In genomic region chr11:96789990-96790389, GRCm38 (mm10) we compare ENCODE assay signal across 8 mouse cellular contexts. TPM values are rescaled to one million over a fixed set of nuclear protein-coding genes. Genes with fewer than 3 reads are reported as not detected.
A peak's percentile ranks its signal among the peaks of the same experiment; 100 is the strongest.
DNase-seq lines count a peak whose midpoint lies in the region; ATAC-seq and TF ChIP-seq lines count a peak whose summit lies in the region.

No protein-coding gene starts in this region.

- no peak for TF ChIP-seq CTCF in G1E (IDR thresholded peaks at IDR 0.05; ENCODE audit: low read depth, low read length)

- H3K36me3 ChIP-seq in heart, embryonic 11.5 days (ENCODE audit: control insufficient read depth, insufficient read depth, low read length): no peaks in the 10 kb centered on the region
- H3K36me3 ChIP-seq in G1E (replicated peaks): peaks cover 19% of the 10 kb centered on the region
- no peaks in the 10 kb centered on the region for H3K36me3 ChIP-seq in forebrain, embryonic 16.5 days (ENCODE audit: control insufficient read depth, insufficient read depth)

- WGBS in heart, embryonic 11.5 days (ENCODE audit: insufficient replicate concordance): 7% methylated on average over 5 of the region's 5 CpGs
- 6% methylated on average over 5 of the region's 5 CpGs for WGBS in forebrain, embryonic 16.5 days

- H3K4me3 ChIP-seq in heart, embryonic 11.5 days (ENCODE audit: low read depth, low read length): peak overlapping the region; percentile 89
- H3K4me3 ChIP-seq in G1E (ENCODE audit: low read depth, low read length): peak overlapping the region; percentile 90
- peak overlapping the region; percentile 96 for H3K4me3 ChIP-seq in forebrain, embryonic 16.5 days (replicated peaks; ENCODE audit: low read length)

- DNase-seq in heart, adult 18-20 months: no peak
- DNase-seq in G1E (ENCODE audit: low spot score): peak; percentile 16
- DNase-seq in layer of hippocampus, adult 18-20 months (ENCODE audit: low spot score in 2 of 2): no peak
- no peak for DNase-seq in thymus, postnatal 10 days (ENCODE audit: low spot score in 2 of 2)
- DNase-seq in frontal cortex, postnatal 14 days (ENCODE audit: low spot score in 2 of 2): no peak

- H3K27me3 ChIP-seq in heart, embryonic 11.5 days (ENCODE audit: control insufficient read depth, insufficient read depth, low read length): no peaks in the 10 kb centered on the region
- H3K27me3 ChIP-seq in G1E (ENCODE audit: insufficient read depth, low read length): no peaks in the 10 kb centered on the region
- no peaks in the 10 kb centered on the region for H3K27me3 ChIP-seq in forebrain, embryonic 16.5 days (replicated peaks; ENCODE audit: control insufficient read depth, insufficient read depth, low read length)

- no peak for ATAC-seq in heart, embryonic 11.5 days (replicated peaks; ENCODE audit: insufficient number of reproducible peaks, low FRiP score, low TSS enrichment)
- no peak for ATAC-seq in G1E (ENCODE audit: extremely low read depth, insufficient number of reproducible peaks, low FRiP score, poor library complexity, severe bottlenecking)
- ATAC-seq in forebrain, embryonic 16.5 days: no peak
- ATAC-seq in megakaryocyte progenitor cell, adult 5-6 weeks (replicated peaks; ENCODE audit: poor library complexity): peak; percentile 44; the same call in 1 of the 2 replicates

- peak overlapping the region; percentile 97; the same call in 1 of the 2 replicates for H3K27ac ChIP-seq in heart, embryonic 11.5 days (ENCODE audit: low read depth, low read length)
- no peak overlapping the region for H3K27ac ChIP-seq in forebrain, embryonic 16.5 days (ENCODE audit: low read length)

- peak overlapping the region; percentile 97 for H3K9ac ChIP-seq in heart, embryonic 11.5 days (ENCODE audit: low read depth, low read length)
- H3K9ac ChIP-seq in forebrain, embryonic 16.5 days (replicated peaks; ENCODE audit: low read depth, low read length): peak overlapping the region; percentile 97

- peaks cover 9% of the 10 kb centered on the region for H3K4me1 ChIP-seq in heart, embryonic 11.5 days (ENCODE audit: control insufficient read depth, insufficient read depth, low read length)
- H3K4me1 ChIP-seq in G1E (ENCODE audit: insufficient read depth, low read depth, low read length): peaks cover 24% of the 10 kb centered on the region
- H3K4me1 ChIP-seq in forebrain, embryonic 16.5 days (replicated peaks; ENCODE audit: control insufficient read depth, insufficient read depth, low read length): peaks cover 35% of the 10 kb centered on the region

- peak overlapping the region; percentile 86 for H3K4me2 ChIP-seq in heart, embryonic 11.5 days
- peak overlapping the region; percentile 97 for H3K4me2 ChIP-seq in forebrain, embryonic 16.5 days (ENCODE audit: low read length)

- no peaks in the 10 kb centered on the region for H3K9me3 ChIP-seq in heart, embryonic 11.5 days (replicated peaks; ENCODE audit: control insufficient read depth, low read length)
- no peaks in the 10 kb centered on the region for H3K9me3 ChIP-seq in G1E (replicated peaks)
- H3K9me3 ChIP-seq in forebrain, embryonic 16.5 days (ENCODE audit: control insufficient read depth, low read length): no peaks in the 10 kb centered on the region

RNA-seq across cellular contexts. Expression of gene Cbx1, which starts 1.1 kb away (rescaled TPM):
- polyA plus RNA-seq in heart, embryonic 11.5 days (2014; fragmentation: Nextera tagmentation; extraction: Ambion mirVana): 50.7 and 60.0 TPM in 2 replicates
- 10 to 100 TPM; 35.7 TPM for total RNA-seq in heart, adult 18-20 months (2021)
- total RNA-seq in G1E (2014; fragmentation: Nextera tagmentation) (78.9 and 81.3 TPM in 2 replicates), G1E (2017) (99.1 and 100 TPM in 2 replicates)
- polyA plus RNA-seq in G1E (2012): 73.7 and 75.0 TPM in 2 replicates
- polyA plus RNA-seq in forebrain, embryonic 16.5 days (2015; fragmentation: Nextera tagmentation; extraction: Ambion mirVana): 87.7 and 93.3 TPM in 2 replicates
- 61.3 and 70.5 TPM in 2 replicates for total RNA-seq in megakaryocyte progenitor cell, adult 5-6 weeks (2015)
- total RNA-seq in megakaryocyte progenitor cell, adult 5-6 weeks (2017): 94.4 and 116 TPM in 2 replicates
- 10 to 100 TPM; 48.5 to 48.9 TPM for total RNA-seq in layer of hippocampus, adult 18-20 months (2021)

RNA-seq across cellular contexts. Expression of gene Snx11, which starts 12.6 kb away (rescaled TPM):
- 6.8 and 7.0 TPM in 2 replicates for polyA plus RNA-seq in heart, embryonic 11.5 days (2014; fragmentation: Nextera tagmentation; extraction: Ambion mirVana)
- total RNA-seq in heart, adult 18-20 months (2021): 10 to 100 TPM in 1 of 2 experiments, 1 to 10 TPM in 1; 9.9 to 15.2 TPM
- total RNA-seq in G1E (2014; fragmentation: Nextera tagmentation) (9.9 and 18.9 TPM in 2 replicates), G1E (2017) (19.9 and 21.4 TPM in 2 replicates)
- polyA plus RNA-seq in G1E (2012): 9.9 and 10.7 TPM in 2 replicates
- polyA plus RNA-seq in forebrain, embryonic 16.5 days (2015; fragmentation: Nextera tagmentation; extraction: Ambion mirVana): 43.1 and 44.1 TPM in 2 replicates
- 8.6 and 9.6 TPM in 2 replicates for total RNA-seq in megakaryocyte progenitor cell, adult 5-6 weeks (2015)
- 16.9 and 17.3 TPM in 2 replicates for total RNA-seq in megakaryocyte progenitor cell, adult 5-6 weeks (2017)
- total RNA-seq in layer of hippocampus, adult 18-20 months (2021): 10 to 100 TPM; 50.1 to 52.1 TPM

RNA-seq across cellular contexts. Expression of gene Nfe2l1, which starts 39.8 kb away (rescaled TPM):
- polyA plus RNA-seq in heart, embryonic 11.5 days (2014; fragmentation: Nextera tagmentation; extraction: Ambion mirVana): 36.5 and 44.0 TPM in 2 replicates
- total RNA-seq in heart, adult 18-20 months (2021): 100 to 1,000 TPM; 458 to 487 TPM
- total RNA-seq in G1E (2014; fragmentation: Nextera tagmentation) (56.3 and 70.5 TPM in 2 replicates), G1E (2017) (22.5 and 24.0 TPM in 2 replicates)
- polyA plus RNA-seq in G1E (2012): 29.1 and 35.9 TPM in 2 replicates
- 64.8 and 68.2 TPM in 2 replicates for polyA plus RNA-seq in forebrain, embryonic 16.5 days (2015; fragmentation: Nextera tagmentation; extraction: Ambion mirVana)
- total RNA-seq in megakaryocyte progenitor cell, adult 5-6 weeks (2015): 39.0 and 39.8 TPM in 2 replicates
- total RNA-seq in megakaryocyte progenitor cell, adult 5-6 weeks (2017): 41.0 and 42.5 TPM in 2 replicates
- total RNA-seq in layer of hippocampus, adult 18-20 months (2021): 100 to 1,000 TPM; 241 to 242 TPM

RNA-seq across cellular contexts. Expression of gene Copz2, which starts 59.7 kb away (rescaled TPM):
- 102 and 105 TPM in 2 replicates for polyA plus RNA-seq in heart, embryonic 11.5 days (2014; fragmentation: Nextera tagmentation; extraction: Ambion mirVana)
- 10 to 100 TPM; 35.5 to 37.3 TPM for total RNA-seq in heart, adult 18-20 months (2021)
- total RNA-seq in G1E (2014; fragmentation: Nextera tagmentation) (9.0 and 16.3 TPM in 2 replicates), G1E (2017) (1.5 and 3.1 TPM in 2 replicates)
- polyA plus RNA-seq in G1E (2012): 0.48 and 0.52 TPM in 2 replicates
- 10.4 and 16.6 TPM in 2 replicates for polyA plus RNA-seq in forebrain, embryonic 16.5 days (2015; fragmentation: Nextera tagmentation; extraction: Ambion mirVana)
- total RNA-seq in megakaryocyte progenitor cell, adult 5-6 weeks (2015): 6.2 and 6.5 TPM in 2 replicates
- 3.3 and 4.0 TPM in 2 replicates for total RNA-seq in megakaryocyte progenitor cell, adult 5-6 weeks (2017)
- 1 to 10 TPM; 6.5 to 8.2 TPM for total RNA-seq in layer of hippocampus, adult 18-20 months (2021)
